Mouse (Mus musculus) bone marrow macrophage, adult 2 months (primary cell): ENCODE measurements around the gene Rap1gap.

ENCODE experiments used
- CTCF ChIP-seq: IDR thresholded peaks from 2 replicates; pipeline ENCODE4 v1.5.1; 2012; ENCODE audit warnings: low read depth, mild to moderate bottlenecking, low read length, moderate library complexity
- POLR2A ChIP-seq: IDR thresholded peaks from 2 replicates; pipeline ENCODE4 v1.6.1; 2012; ENCODE audit warnings: mild to moderate bottlenecking, low read depth, low read length, borderline replicate concordance

DNA sequence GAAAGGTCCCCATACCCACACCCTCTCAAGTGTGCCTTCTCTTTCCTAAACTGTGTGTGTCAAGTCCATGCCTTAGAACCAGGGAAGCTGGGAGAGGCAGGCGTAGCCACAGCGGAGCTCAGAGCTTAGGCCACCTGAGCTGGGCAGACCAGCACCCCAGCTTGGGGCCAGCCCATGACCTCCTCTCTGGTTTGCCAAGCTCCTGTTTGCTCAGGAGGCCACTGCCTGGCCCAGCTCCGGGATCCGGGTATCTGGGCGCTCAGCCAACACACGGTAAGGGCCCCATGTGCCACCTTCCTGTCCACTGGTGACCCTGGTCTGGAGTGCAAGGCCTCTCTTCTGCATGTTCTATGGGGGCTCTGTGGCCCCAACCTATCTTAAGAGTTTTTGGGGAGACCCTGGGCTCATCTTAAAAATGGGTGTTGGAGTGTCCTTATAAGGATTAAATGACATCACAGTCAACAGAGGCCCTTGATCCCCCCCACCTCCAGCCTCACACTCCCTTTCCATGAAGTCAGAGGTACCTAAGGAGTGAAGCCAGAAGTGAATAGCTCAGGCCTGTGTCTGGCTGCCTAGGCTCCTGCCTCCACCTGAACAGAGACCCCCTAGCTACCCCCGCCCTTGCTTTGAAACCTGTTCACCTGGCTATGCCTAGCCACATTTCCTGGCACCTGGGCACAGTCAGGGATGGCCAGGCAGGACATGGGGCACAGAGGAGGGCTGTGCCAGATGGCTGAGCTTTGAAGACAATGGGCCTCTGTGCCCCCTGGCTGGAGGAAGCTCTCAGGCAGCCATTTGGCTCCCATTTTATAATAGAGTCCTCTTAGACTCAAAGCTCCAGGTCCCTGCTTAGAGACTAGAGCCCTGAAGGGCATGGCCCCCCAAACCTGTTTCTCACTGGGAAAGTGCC is 33.8 kb downstream of the Rap1gap start:
- no peak for TF ChIP-seq CTCF
- TF ChIP-seq POLR2A: no peak
